Mouse (Mus musculus): ENCODE data around the gene 5730596B20Rik.

DNA sequence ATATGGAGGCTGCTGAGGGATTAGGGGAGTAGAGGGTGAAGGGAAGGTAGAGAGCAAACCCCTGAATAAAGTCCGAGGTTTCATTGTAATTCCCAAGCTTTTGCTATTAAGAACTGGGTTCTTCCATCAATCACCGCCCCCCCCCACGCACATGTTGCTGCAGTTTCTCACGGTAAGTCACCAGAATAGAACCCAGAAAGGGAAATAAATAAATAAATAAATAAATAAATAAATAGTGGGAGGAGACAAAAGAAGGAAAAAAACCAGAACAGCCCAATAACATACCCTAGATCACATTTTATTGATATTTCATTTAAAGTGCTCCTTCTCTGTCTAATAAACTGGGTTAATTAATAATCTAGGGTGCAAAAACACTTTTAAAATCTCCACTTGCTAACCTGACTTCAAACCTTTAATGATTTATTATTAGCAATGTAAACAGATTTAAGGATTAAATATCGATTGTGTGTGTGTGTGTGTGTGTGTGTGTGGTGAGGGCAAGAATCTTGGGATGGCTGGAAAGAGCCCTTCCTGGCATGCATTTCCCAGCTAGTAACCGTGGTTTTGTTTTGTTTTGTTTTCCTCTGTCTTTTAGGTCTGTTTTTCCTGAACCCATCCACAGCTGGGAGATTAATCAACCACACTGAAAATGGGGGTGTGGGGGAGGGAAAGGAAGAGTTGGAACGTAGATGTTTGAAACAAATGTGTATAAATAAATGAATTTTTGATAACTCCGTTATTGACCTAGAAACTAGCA lies 15.8 kb upstream of the 5730596B20Rik start:
- TF ChIP-seq POLR2A (IDR thresholded peaks at IDR 0.05; ENCODE audit: low read depth, low read length) (no peak), CTCF (IDR thresholded peaks at IDR 0.05; ENCODE audit: borderline replicate concordance, insufficient read depth, low read length) (no peak)
